ENCODE assay signal across 11 mouse cellular contexts in the genomic region with DNA sequence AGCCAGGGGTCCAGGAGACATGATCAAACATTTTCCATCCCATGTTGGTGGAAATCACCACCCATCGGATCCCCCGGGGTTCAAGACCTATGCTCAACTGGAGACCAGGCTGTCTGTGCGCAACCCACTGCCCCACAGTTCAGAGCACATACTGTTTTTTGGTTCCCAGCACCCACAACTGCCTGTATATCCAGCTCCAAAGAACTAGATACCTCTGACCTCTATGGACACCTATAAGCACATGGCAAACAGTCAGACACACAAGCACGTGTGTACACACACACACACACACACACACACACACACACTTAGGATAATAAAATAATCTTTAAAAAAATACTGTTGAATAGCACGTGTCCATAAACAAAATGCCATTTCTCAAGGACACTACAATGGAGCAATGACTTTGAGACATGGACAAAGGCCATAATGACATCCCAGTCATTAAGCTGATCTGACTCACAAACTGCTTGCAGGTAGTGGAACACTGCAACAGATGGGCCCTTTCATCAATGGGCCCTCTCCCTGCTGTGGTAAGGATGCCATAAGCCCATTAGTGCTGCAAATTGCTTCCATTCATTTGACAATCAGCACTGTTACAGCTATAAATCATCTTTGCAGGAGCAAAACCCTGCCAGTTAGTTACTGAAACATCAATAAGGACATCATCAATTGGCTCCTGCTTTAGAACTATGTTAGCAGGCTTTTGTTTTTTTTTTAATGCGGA.
DNase-seq lines count a peak whose midpoint lies in the region; ATAC-seq and TF ChIP-seq lines count a peak whose summit lies in the region.
"Had no signal": no experiment of that assay in that cellular context is flagged by ENCODE, and none has a peak within 500 bp of the region (broad histone marks: within the 10 kb centered on the region; RNA-seq: fewer than 3 reads in every experiment).

No protein-coding gene starts in this region.

- no peaks in the 10 kb centered on the region; the same call in 1 of the 2 replicates for H3K36me3 ChIP-seq in forebrain, embryonic 12.5 days (replicated peaks)
- H3K36me3 ChIP-seq in forebrain, postnatal 0 days (ENCODE audit: insufficient read depth) = no peaks in the 10 kb centered on the region
- no peaks in the 10 kb centered on the region for H3K36me3 ChIP-seq in midbrain, postnatal 0 days (ENCODE audit: insufficient read depth, low read length)
- H3K36me3 ChIP-seq in midbrain, embryonic 16.5 days (ENCODE audit: control insufficient read depth, insufficient read depth, low read length) = no peaks in the 10 kb centered on the region
- H3K36me3 ChIP-seq in hindbrain, postnatal 0 days (ENCODE audit: insufficient read depth, low read length) = no peaks in the 10 kb centered on the region
- H3K36me3 ChIP-seq in liver, embryonic 11.5 days (ENCODE audit: control insufficient read depth, insufficient read depth, low read length) = no peaks in the 10 kb centered on the region
- H3K36me3 ChIP-seq: lung, embryonic 15.5 days had no signal

- no peak for DNase-seq in forebrain, postnatal 0 days
- peak; percentile 39 for DNase-seq in midbrain, postnatal 0 days (ENCODE audit: low spot score)
- peak; percentile 33 for DNase-seq in hindbrain, postnatal 0 days (ENCODE audit: low spot score)
- DNase-seq in retina, postnatal 1 day = peak; percentile 64
- no peak for DNase-seq in liver, embryonic 11.5 days (ENCODE audit: low spot score)
- DNase-seq in natural killer cell, adult 2 months (ENCODE audit: low spot score in 2 of 2) = no peak
- DNase-seq: heart, postnatal 4 days; kidney, adult 2 months had no signal

- 0 out of 2 replicates have a peak, but pooled peaks cover 3% of the 10 kb centered on the region for H3K27me3 ChIP-seq in forebrain, embryonic 12.5 days
- H3K27me3 ChIP-seq in forebrain, postnatal 0 days (ENCODE audit: insufficient read depth, low read length) = no peaks in the 10 kb centered on the region
- no peaks in the 10 kb centered on the region for H3K27me3 ChIP-seq in midbrain, postnatal 0 days (ENCODE audit: insufficient read depth, low read length)
- no peaks in the 10 kb centered on the region for H3K27me3 ChIP-seq in midbrain, embryonic 16.5 days (ENCODE audit: control insufficient read depth, insufficient read depth, low read depth, low read length)
- H3K27me3 ChIP-seq in hindbrain, postnatal 0 days (ENCODE audit: insufficient read depth, low read length) = no peaks in the 10 kb centered on the region
- no peaks in the 10 kb centered on the region for H3K27me3 ChIP-seq in liver, embryonic 11.5 days (replicated peaks; ENCODE audit: control insufficient read depth, insufficient read depth, low read length)
- H3K27me3 ChIP-seq: lung, embryonic 15.5 days had no signal

- 0 out of 2 replicates have a peak, but pooled peaks cover 3% of the 10 kb centered on the region for H3K9me3 ChIP-seq in forebrain, embryonic 12.5 days
- no peaks in the 10 kb centered on the region for H3K9me3 ChIP-seq in forebrain, postnatal 0 days (ENCODE audit: low read length)
- H3K9me3 ChIP-seq in midbrain, postnatal 0 days (ENCODE audit: low read length) = no peaks in the 10 kb centered on the region
- H3K9me3 ChIP-seq in midbrain, embryonic 16.5 days (replicated peaks; ENCODE audit: control insufficient read depth, low read length, poor library complexity, severe bottlenecking) = no peaks in the 10 kb centered on the region
- H3K9me3 ChIP-seq in hindbrain, postnatal 0 days (ENCODE audit: low read length) = no peaks in the 10 kb centered on the region
- H3K9me3 ChIP-seq in liver, embryonic 11.5 days (ENCODE audit: control insufficient read depth, low read length) = no peaks in the 10 kb centered on the region
- H3K9me3 ChIP-seq: lung, embryonic 15.5 days had no signal

- peak; percentile 65; the same call in 1 of the 2 replicates for ATAC-seq in forebrain, embryonic 12.5 days (ENCODE audit: low FRiP score)
- no peak; the same call in 1 of the 2 replicates for ATAC-seq in forebrain, postnatal 0 days
- no peak for ATAC-seq in midbrain, postnatal 0 days (ENCODE audit: low FRiP score)
- no peak for ATAC-seq in midbrain, embryonic 16.5 days
- ATAC-seq in hindbrain, postnatal 0 days = no peak
- ATAC-seq in liver, embryonic 11.5 days (replicated peaks; ENCODE audit: low FRiP score) = no peak

- H3K27ac ChIP-seq in forebrain, embryonic 12.5 days = no peak overlapping the region
- H3K27ac ChIP-seq in forebrain, postnatal 0 days (ENCODE audit: low read depth, low read length) = no peak overlapping the region
- H3K27ac ChIP-seq in midbrain, postnatal 0 days (ENCODE audit: low read depth, low read length) = no peak overlapping the region
- no peak overlapping the region for H3K27ac ChIP-seq in midbrain, embryonic 16.5 days (ENCODE audit: low read length)
- no peak overlapping the region for H3K27ac ChIP-seq in hindbrain, postnatal 0 days
- H3K27ac ChIP-seq in liver, embryonic 11.5 days (ENCODE audit: low read depth, low read length) = no peak overlapping the region
- H3K27ac ChIP-seq: lung, embryonic 15.5 days had no signal

- no peak overlapping the region for H3K4me3 ChIP-seq in forebrain, embryonic 12.5 days (replicated peaks)
- no peak overlapping the region for H3K4me3 ChIP-seq in forebrain, postnatal 0 days (ENCODE audit: low read depth, low read length)
- H3K4me3 ChIP-seq in midbrain, postnatal 0 days (ENCODE audit: low read depth, low read length) = no peak overlapping the region
- H3K4me3 ChIP-seq in midbrain, embryonic 16.5 days (ENCODE audit: low read depth, low read length) = no peak overlapping the region
- H3K4me3 ChIP-seq in hindbrain, postnatal 0 days (ENCODE audit: low read length) = no peak overlapping the region
- no peak overlapping the region for H3K4me3 ChIP-seq in liver, embryonic 11.5 days (ENCODE audit: low read depth, low read length)
- H3K4me3 ChIP-seq: lung, embryonic 15.5 days had no signal

- peaks cover 15% of the 10 kb centered on the region for H3K4me1 ChIP-seq in forebrain, embryonic 12.5 days
- no peaks in the 10 kb centered on the region for H3K4me1 ChIP-seq in forebrain, postnatal 0 days (ENCODE audit: insufficient read depth)
- H3K4me1 ChIP-seq in midbrain, postnatal 0 days (ENCODE audit: insufficient read depth, low read length) = peaks cover 3% of the 10 kb centered on the region; the same call in 1 of the 2 replicates
- peaks cover 10% of the 10 kb centered on the region for H3K4me1 ChIP-seq in midbrain, embryonic 16.5 days (ENCODE audit: control insufficient read depth, insufficient read depth, low read length)
- no peaks in the 10 kb centered on the region for H3K4me1 ChIP-seq in hindbrain, postnatal 0 days (ENCODE audit: insufficient read depth, low read length)
- no peaks in the 10 kb centered on the region for H3K4me1 ChIP-seq in liver, embryonic 11.5 days (replicated peaks; ENCODE audit: control insufficient read depth, insufficient read depth, low read length)
- H3K4me1 ChIP-seq: lung, embryonic 15.5 days had no signal

- no peak overlapping the region for H3K4me2 ChIP-seq in forebrain, embryonic 12.5 days
- no peak overlapping the region for H3K4me2 ChIP-seq in forebrain, postnatal 0 days (ENCODE audit: low read depth)
- no peak overlapping the region for H3K4me2 ChIP-seq in midbrain, postnatal 0 days (ENCODE audit: low read depth, low read length, poor library complexity, severe bottlenecking)
- no peak overlapping the region for H3K4me2 ChIP-seq in midbrain, embryonic 16.5 days (ENCODE audit: low read length)
- no peak overlapping the region for H3K4me2 ChIP-seq in hindbrain, postnatal 0 days (ENCODE audit: low read depth, low read length)
- no peak overlapping the region for H3K4me2 ChIP-seq in liver, embryonic 11.5 days
- H3K4me2 ChIP-seq: lung, embryonic 15.5 days had no signal

- TF ChIP-seq CTCF in forebrain, postnatal 0 days (IDR thresholded peaks at IDR 0.05; ENCODE audit: low read depth) = no peak
- no peak for TF ChIP-seq CTCF in midbrain, postnatal 0 days (IDR thresholded peaks at IDR 0.05)
- no peak for TF ChIP-seq CTCF in hindbrain, postnatal 0 days (IDR thresholded peaks at IDR 0.05; ENCODE audit: low read depth)

- WGBS in forebrain, embryonic 12.5 days = 75% methylated on average over 6 of the region's 6 CpGs
- WGBS in forebrain, postnatal 0 days = 65% methylated on average over 6 of the region's 6 CpGs
- WGBS in midbrain, postnatal 0 days = 84% methylated on average over 6 of the region's 6 CpGs
- WGBS in midbrain, embryonic 16.5 days = 81% methylated on average over 6 of the region's 6 CpGs
- WGBS in hindbrain, postnatal 0 days = 83% methylated on average over 6 of the region's 6 CpGs
- 84% methylated on average over 6 of the region's 6 CpGs for WGBS in liver, embryonic 11.5 days

- H3K9ac ChIP-seq in forebrain, embryonic 12.5 days = no peak overlapping the region
- H3K9ac ChIP-seq in forebrain, postnatal 0 days = no peak overlapping the region
- H3K9ac ChIP-seq in midbrain, postnatal 0 days (replicated peaks; ENCODE audit: low read length, poor library complexity, severe bottlenecking) = no peak overlapping the region
- H3K9ac ChIP-seq in midbrain, embryonic 16.5 days (ENCODE audit: low read depth, low read length) = no peak overlapping the region
- H3K9ac ChIP-seq in hindbrain, postnatal 0 days (replicated peaks; ENCODE audit: low read length) = no peak overlapping the region
- H3K9ac ChIP-seq in liver, embryonic 11.5 days (ENCODE audit: low read depth, low read length) = no peak overlapping the region
- H3K9ac ChIP-seq: lung, embryonic 15.5 days had no signal

Comparison
In these comparisons a context has a peak if more than half of its experiments do, and no peak if none do; other contexts are left out.
1. DNase-seq: peak in midbrain, postnatal 0 days (single experiment), hindbrain, postnatal 0 days (single experiment) and retina, postnatal 1 day (single experiment); none in forebrain, postnatal 0 days (single experiment), liver, embryonic 11.5 days (single experiment) and natural killer cell, adult 2 months (0 of 2).